Mouse (Mus musculus): ENCODE measurements around the gene Rad51b. TPM values are rescaled to one million over a fixed set of nuclear protein-coding genes. Genes with fewer than 3 reads are reported as not detected.

Rad51b gene
- total and polyA plus RNA-seq, 3 experiments: 6.5 to 8.6 (median 8.5) TPM

DNA sequence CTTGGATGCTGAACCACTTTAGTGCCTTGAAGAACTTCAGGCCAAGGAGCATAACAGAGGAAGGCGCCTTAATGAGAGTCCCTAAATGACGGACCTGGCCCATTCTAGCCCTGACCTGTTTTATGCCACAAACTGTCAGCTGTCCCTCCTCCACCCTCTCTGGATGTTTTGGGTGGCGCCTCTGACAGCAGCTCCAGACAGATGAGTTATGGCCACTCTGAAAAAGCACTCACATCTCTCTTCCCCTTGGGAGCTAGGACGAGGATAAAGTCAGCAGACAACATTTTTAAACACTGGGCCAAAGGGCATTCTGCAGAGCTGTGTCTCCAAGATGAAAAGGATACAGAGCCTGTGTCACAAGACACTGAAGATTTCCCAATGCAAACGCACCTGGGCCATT is 459.3 kb downstream of the Rad51b start:
- H3K27me3 ChIP-seq (replicated peaks): no peaks in the 10 kb centered on the region
- H3K4me2 ChIP-seq (ENCODE audit: insufficient read depth, low read depth, poor library complexity, severe bottlenecking): no peak overlapping the region
- H3K9me3 ChIP-seq (replicated peaks; ENCODE audit: low read length): no peaks in the 10 kb centered on the region
- H3K4me3 ChIP-seq (replicated peaks in 1 of 3; ENCODE audit: low read depth in 2 of 3, low read length in 2 of 3, poor library complexity in 1 of 3): no peak overlapping the region
- no peak for TF ChIP-seq GABPA (IDR thresholded peaks at IDR 0.05; ENCODE audit: insufficient replicate concordance, low read depth, low read length)
- no peak for TF ChIP-seq NELFE (IDR thresholded peaks at IDR 0.05; ENCODE audit: low read depth, low read length)
- TF ChIP-seq ETS1 (conservative IDR thresholded peaks at IDR 0.05; ENCODE audit: low read depth, low read length): no peak
- no peak for TF ChIP-seq MAX (IDR thresholded peaks at IDR 0.05; ENCODE audit: low read length)
- no peak for TF ChIP-seq RCOR1 (conservative IDR thresholded peaks at IDR 0.05; ENCODE audit: low read depth, low read length)
- no peak for TF ChIP-seq ELF1 (IDR thresholded peaks at IDR 0.05; ENCODE audit: low read depth, low read length)
- no peak for TF ChIP-seq MYC (IDR thresholded peaks at IDR 0.05; ENCODE audit: low read depth, low read length)
- TF ChIP-seq CHD2 (IDR thresholded peaks at IDR 0.05; ENCODE audit: low read length): no peak
- no peak for TF ChIP-seq USF1 (IDR thresholded peaks at IDR 0.05; ENCODE audit: low read depth, low read length)
- no peak for TF ChIP-seq MXI1 (IDR thresholded peaks at IDR 0.05; ENCODE audit: low read depth, low read length)
- no peak for TF ChIP-seq CHD1 (IDR thresholded peaks at IDR 0.05; ENCODE audit: low read depth, low read length)
- no peak for TF ChIP-seq MEF2A (IDR thresholded peaks at IDR 0.05; ENCODE audit: borderline replicate concordance, low read depth, low read length)
- no peak for TF ChIP-seq BHLHE40 (IDR thresholded peaks at IDR 0.05; ENCODE audit: low read depth, low read length)
- TF ChIP-seq HCFC1 (IDR thresholded peaks at IDR 0.05; ENCODE audit: low read depth, low read length): no peak
- no peak for TF ChIP-seq SMC3 (IDR thresholded peaks at IDR 0.05; ENCODE audit: low read depth, low read length)
- no peak overlapping the region for H3K9ac ChIP-seq (ENCODE audit: insufficient read depth, low read depth)
- H3K79me2 ChIP-seq (replicated peaks; ENCODE audit: control insufficient read depth, extremely low read depth, insufficient read depth, poor library complexity, severe bottlenecking): no peaks in the 10 kb centered on the region
- H3K36me3 ChIP-seq (replicated peaks in 1 of 2; ENCODE audit: control insufficient read depth in 1 of 2, insufficient read depth in 1 of 2, low read length in 1 of 2): no peaks in the 10 kb centered on the region
- dilution Hi-C loops (cut with MboI; ENCODE audit: extremely low pct_ligation_motif_present, extremely low pct_unique_long_range_greater_than_20kb, low sequenced_read_pairs) (no loop called here), in situ Hi-C loops (cut with MboI; ENCODE audit: low pct_ligation_motif_present, low pct_unique_long_range_greater_than_20kb, low sequenced_read_pairs) (no loop called here)
- peaks cover 16 to 79% of the 10 kb centered on the region in 2 experiments for H3K4me1 ChIP-seq (ENCODE audit: control insufficient read depth in 1 of 2, insufficient read depth in 2 of 2)
- no peak for DNase-seq (ENCODE audit: extremely low read depth)
- H3K27ac ChIP-seq (ENCODE audit: insufficient read depth, low read depth): no peak overlapping the region

DNA sequence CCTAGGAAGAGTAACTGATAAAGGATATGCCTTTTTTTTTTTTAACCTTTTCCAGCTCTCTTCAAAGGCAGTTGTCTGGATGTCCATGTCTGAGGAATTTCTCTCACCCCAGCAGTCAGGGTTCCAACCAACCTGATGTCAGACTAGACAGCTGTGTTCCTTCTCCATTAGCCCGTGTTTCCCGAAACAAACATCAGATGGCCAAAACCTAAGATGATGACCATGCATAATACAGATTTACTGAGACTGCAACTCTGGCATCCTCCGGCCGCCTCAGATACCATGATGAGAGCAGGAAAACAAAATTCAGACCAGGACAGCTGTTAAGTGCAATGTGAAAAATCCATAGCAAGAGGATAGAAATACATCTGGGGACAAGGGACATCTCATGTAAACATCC is 460.7 kb downstream of the Rad51b start:
- H3K9ac ChIP-seq (ENCODE audit: insufficient read depth, low read depth): no peak overlapping the region
- in situ Hi-C loops (cut with MboI; ENCODE audit: low pct_ligation_motif_present, low pct_unique_long_range_greater_than_20kb, low sequenced_read_pairs): no loop called here
- no peaks in the 10 kb centered on the region for H3K9me3 ChIP-seq (replicated peaks; ENCODE audit: low read length)
- H3K4me1 ChIP-seq (ENCODE audit: control insufficient read depth in 1 of 2, insufficient read depth in 2 of 2): peaks cover 15 to 82% of the 10 kb centered on the region in 2 experiments
- no peak for DNase-seq (ENCODE audit: extremely low read depth)
- no peak overlapping the region for H3K27ac ChIP-seq (ENCODE audit: insufficient read depth, low read depth)
- H3K4me2 ChIP-seq (ENCODE audit: insufficient read depth, low read depth, poor library complexity, severe bottlenecking): no peak overlapping the region
- no peaks in the 10 kb centered on the region for H3K79me2 ChIP-seq (replicated peaks; ENCODE audit: control insufficient read depth, extremely low read depth, insufficient read depth, poor library complexity, severe bottlenecking)
- H3K27me3 ChIP-seq (replicated peaks): no peaks in the 10 kb centered on the region
- dilution Hi-C loops (cut with MboI; ENCODE audit: extremely low pct_ligation_motif_present, extremely low pct_unique_long_range_greater_than_20kb, low sequenced_read_pairs): no loop called here
- TF ChIP-seq IRF4 (IDR thresholded peaks at IDR 0.05; ENCODE audit: low read depth, low read length) (no peak), HCFC1 (IDR thresholded peaks at IDR 0.05; ENCODE audit: low read depth, low read length) (no peak), RCOR1 (conservative IDR thresholded peaks at IDR 0.05; ENCODE audit: low read depth, low read length) (no peak), NRF1 (IDR thresholded peaks at IDR 0.05; ENCODE audit: low read depth, low read length) (no peak), NELFE (IDR thresholded peaks at IDR 0.05; ENCODE audit: low read depth, low read length) (no peak), RAD21 (IDR thresholded peaks at IDR 0.05; ENCODE audit: low read depth, low read length) (no peak), SMC3 (IDR thresholded peaks at IDR 0.05; ENCODE audit: low read depth, low read length) (no peak), USF2 (conservative IDR thresholded peaks at IDR 0.05; ENCODE audit: low read depth, low read length) (no peak), KAT2A (IDR thresholded peaks at IDR 0.05; ENCODE audit: insufficient replicate concordance, low read length) (no peak), E2F4 (IDR thresholded peaks at IDR 0.05; ENCODE audit: insufficient replicate concordance, low read depth, low read length) (no peak), MYC (IDR thresholded peaks at IDR 0.05; ENCODE audit: low read depth, low read length) (no peak)
- H3K4me3 ChIP-seq (replicated peaks in 1 of 3; ENCODE audit: low read depth in 2 of 3, low read length in 2 of 3, poor library complexity in 1 of 3): no peak overlapping the region
- no peaks in the 10 kb centered on the region for H3K36me3 ChIP-seq (replicated peaks in 1 of 2; ENCODE audit: control insufficient read depth in 1 of 2, insufficient read depth in 1 of 2, low read length in 1 of 2)
